Mouse (Mus musculus) left cerebral cortex, postnatal 25 days (tissue): ENCODE results near the gene Ccl25. TPM values are rescaled to one million over a fixed set of nuclear protein-coding genes. Genes with fewer than 3 reads are reported as not detected.
"Not testable (repeated sequence)": the region's sequence is repeated elsewhere in the genome, so short reads cannot be mapped to it uniquely, and the experiment has no call there.

Source experiments
- DNase-seq, 2 experiments: peaks; one replicate each; pipeline ENCODE4 v3.0.0; 2022; ENCODE audit warnings: low spot score in 2 of 2, mixed read lengths in 1 of 2
- intact Hi-C: fragments of 180-260 bp; cut with DNase I; formaldehyde crosslinking; loops from one replicate; pipeline ENCODE4 v1.15.1; 2025
- total RNA-seq, 2 experiments: library from RNA; stranded (reverse); gene quantifications; 2 replicates each; pipeline ENCODE4 v1.2.3; 2021

The Ccl25 gene
- total RNA-seq, 2 experiments from 2014 or later: 21.8 to 28.1 TPM

DNA sequence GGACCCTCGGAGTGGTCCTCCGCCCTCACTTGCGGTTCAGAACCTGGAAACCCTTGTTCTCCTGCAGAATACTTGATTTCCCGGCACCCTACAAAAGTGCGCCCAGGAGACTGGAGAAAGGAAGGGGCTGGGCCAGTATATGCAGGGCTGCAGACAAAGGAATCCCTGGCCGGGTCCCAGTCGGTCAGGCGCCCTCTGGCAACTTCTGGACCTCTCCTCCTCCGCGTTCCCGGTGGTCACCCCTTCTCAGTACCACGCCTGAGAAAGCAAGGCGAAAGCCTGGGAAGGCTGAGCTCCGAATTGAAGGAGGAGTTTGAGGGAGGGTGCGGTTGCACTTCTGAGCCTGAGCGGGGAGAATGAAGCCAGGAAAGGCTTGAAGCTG is 79.9 kb downstream of the Ccl25 start:
- intact Hi-C loops: loop anchor here (10.0 kb wide), 1 partner anchor 140 kb away; no protein-coding TSS in a partner anchor
- DNase-seq: no peak

- not testable (repeated sequence) for DNase-seq
- intact Hi-C loops: loop anchor here (10.0 kb wide), 1 partner anchor 144 kb away; no protein-coding TSS in a partner anchor
Measured at GRCm38 (mm10) chr8:4408425-4408824, 83.4 kb downstream of the Ccl25 start.

Other genes starting within 250 kb of the Ccl25 start
- under 1 TPM in 1 of 2 experiments, not detected in 1; 0.48 TPM for gene Cd209f, start 219.4 kb upstream of the Ccl25 start, total RNA-seq
- not detected for gene Cd209g, start 191.1 kb upstream of the Ccl25 start, total RNA-seq
- gene Evi5l, start 158.6 kb upstream of the Ccl25 start, total RNA-seq: 100 to 1,000 TPM; 106 to 108 TPM
- 10 to 100 TPM; 37.7 to 41.3 TPM for gene Prr36, start 107.8 kb upstream of the Ccl25 start, total RNA-seq
- gene Lrrc8e, start 98.4 kb upstream of the Ccl25 start, total RNA-seq: not detected
- gene Map2k7, start 86.5 kb upstream of the Ccl25 start, total RNA-seq: 10 to 100 TPM; 85.7 to 87.5 TPM
- under 1 TPM; 0.23 to 0.57 TPM for gene Gm49320, start 86.3 kb upstream of the Ccl25 start, total RNA-seq
- gene Tgfbr3l, start 77.0 kb upstream of the Ccl25 start, total RNA-seq: 1 to 10 TPM; 6.4 to 7.8 TPM
- 10 to 100 TPM; 32.4 to 33.2 TPM for gene Snapc2, start 72.1 kb upstream of the Ccl25 start, total RNA-seq
- 100 to 1,000 TPM; 607 to 649 TPM for gene Ctxn1, start 65.9 kb upstream of the Ccl25 start, total RNA-seq
- 10 to 100 TPM; 60.4 to 66.8 TPM for gene Timm44, start 49.3 kb upstream of the Ccl25 start, total RNA-seq
- 10 to 100 TPM; 72.2 to 76.6 TPM for gene Elavl1, start 203 bp downstream of the Ccl25 start, total RNA-seq
- 10 to 100 TPM; 44.6 to 50.3 TPM for gene Cers4, start 167.8 kb downstream of the Ccl25 start, total RNA-seq